Mouse (Mus musculus) left cerebral cortex, postnatal 14 days (tissue): ENCODE measurements around the gene Foxn3. TPM values are rescaled to one million over a fixed set of nuclear protein-coding genes. Genes with fewer than 3 reads are reported as not detected.

ENCODE experiments used
- DNase-seq, 2 experiments: peaks; one replicate each; pipeline ENCODE4 v3.0.0; 2021 to 2022; ENCODE audit warnings: low spot score in 2 of 2, mixed read lengths in 1 of 2
- intact Hi-C: fragments of 180-260 bp; cut with DNase I; formaldehyde crosslinking; loops from one replicate; pipeline ENCODE4 v1.15.1; 2025
- total RNA-seq, 2 experiments: library from RNA; stranded (reverse); gene quantifications; 2 replicates each; pipeline ENCODE4 v1.2.3; 2021

Foxn3 gene
- total RNA-seq, 2 experiments from 2014 or later = 47.2 to 51.6 TPM

DNA sequence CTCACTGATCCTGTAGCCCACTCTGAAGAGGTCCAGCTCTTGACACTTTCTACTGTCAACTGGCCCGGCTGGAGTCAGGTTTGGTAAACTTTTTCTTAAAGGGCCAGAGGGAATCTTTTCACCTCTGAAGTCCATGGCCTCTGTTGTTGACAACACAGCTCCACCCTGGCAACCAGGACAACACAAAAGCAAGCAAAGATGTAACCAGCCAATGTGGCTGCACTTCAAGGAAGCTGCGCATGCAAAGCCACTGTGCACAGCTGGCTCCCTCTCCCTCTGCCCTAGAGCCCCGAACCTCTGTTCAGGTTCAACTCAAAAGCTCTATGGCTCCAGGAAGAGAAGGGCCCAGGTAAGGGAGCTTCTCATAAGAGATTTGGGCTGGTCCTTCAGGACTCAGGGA is 216.4 kb downstream of the Foxn3 start:
- intact Hi-C loops = no loop called here
- no peak for DNase-seq

DNA sequence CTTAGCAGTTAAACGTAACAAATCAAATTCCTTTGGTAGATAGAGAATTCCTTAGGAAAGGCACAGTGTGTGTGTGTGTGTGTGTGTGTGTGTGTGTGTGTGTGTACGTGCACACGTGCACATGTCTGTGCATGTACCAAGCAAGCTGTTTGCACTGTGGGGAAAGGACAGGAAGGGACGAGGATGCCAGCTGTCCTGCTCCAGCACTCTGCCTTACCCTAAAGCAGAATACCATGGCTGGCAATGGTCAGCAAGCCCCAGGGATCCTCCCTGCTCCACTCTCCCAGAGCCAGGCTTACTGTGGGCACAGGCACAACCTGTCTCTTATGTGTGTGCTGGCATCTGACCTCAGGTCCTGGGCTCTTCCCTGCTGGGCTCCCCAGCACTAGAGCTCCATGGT is 218.1 kb downstream of the Foxn3 start:
- no peak for DNase-seq
- intact Hi-C loops = no loop called here

DNA sequence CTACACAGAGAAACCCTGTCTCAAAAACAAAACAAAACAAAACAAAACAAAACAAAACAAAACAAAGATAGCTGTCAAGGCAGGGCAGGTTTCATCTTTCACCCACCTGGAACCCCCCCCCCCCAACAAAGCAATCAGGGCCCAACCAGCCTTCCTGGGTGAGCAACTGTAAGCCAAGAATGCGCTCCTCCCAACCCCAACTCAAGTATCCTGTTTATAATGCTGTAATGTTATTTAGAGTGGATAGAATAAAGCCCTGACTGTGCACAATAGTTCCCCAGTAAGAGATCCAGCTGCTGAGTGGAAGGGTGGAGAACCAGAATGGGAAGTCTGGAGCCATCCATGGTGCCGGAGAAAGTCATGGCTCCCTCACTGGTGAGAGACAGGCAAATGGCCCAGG is 220.0 kb downstream of the Foxn3 start:
- intact Hi-C loops = no loop called here
- no peak for DNase-seq

DNA sequence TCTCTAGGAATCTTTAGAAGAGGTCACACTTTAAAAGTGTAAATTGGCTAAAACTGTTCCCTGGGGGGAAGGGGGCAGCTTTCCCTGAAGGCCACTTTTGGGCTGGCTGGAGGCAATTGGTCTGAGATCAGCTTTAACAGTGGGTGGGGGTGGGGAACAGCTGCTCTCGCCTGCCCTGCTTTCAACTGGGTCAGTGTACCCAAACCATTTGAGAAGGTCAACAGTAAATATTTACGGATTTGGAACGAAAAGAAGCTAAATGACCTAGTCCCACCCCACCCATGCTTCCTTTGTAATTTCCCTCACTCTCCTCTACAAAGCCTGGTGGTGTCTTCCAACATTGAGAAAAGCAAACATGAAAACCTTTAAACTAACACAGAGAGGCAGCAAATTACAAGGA is 221.2 kb downstream of the Foxn3 start:
- no peak for DNase-seq
- intact Hi-C loops = no loop called here

DNA sequence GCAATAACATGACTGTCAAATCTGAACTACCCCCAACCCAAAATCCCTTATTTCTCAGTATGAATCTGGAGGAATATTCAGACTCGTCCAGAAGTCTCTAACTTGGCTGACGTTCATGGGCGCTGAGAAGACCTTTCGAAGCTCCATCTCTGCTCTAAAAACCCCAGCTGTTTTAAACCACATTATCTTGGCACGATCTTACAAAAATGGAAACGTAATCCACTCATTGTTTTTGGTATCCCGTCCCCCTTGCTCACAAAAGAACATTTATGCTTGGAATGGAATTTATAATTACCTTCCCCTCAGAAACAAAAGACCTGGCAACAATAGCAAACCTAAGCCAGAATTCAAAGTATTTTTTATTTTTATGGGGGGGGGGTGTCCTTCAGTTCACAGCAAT is 221.6 kb downstream of the Foxn3 start:
- no peak for DNase-seq
- intact Hi-C loops = no loop called here

DNA sequence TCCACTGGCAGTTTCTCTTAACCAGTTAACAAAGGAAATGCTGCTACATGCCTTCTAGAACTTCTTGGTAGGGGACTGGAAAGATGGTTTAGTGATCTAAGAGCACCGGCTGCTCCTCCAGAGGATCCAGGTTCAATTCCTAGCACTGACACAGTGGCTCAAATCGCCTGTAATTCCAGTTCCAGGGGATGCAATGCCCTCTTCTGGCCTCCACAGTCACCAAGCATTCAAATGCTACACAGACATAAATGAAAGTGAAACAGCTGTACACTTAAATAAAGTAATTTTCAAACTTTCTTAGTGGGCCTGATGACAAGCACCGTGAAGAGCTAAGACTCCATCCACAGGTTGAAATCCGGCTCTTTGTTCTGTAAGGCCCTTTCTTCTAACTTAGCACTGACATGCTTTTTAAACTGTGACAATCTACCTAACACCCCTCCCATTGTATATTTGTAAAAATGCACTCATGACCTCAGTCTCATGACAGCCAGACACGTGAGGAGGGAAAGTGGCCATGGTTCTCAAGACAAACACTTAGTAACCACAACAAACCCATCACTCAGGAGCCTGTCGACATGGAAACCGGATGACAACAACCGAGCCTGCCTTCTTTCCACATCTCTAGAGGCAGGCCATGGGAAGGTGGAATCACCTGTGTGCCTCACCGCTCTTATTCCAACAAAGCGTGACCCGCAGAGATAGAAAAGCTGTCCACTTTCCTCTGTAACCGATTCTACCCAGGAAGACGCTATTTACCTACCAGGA is 222.8 kb downstream of the Foxn3 start:
- no peak for DNase-seq
- intact Hi-C loops = no loop called here

DNA sequence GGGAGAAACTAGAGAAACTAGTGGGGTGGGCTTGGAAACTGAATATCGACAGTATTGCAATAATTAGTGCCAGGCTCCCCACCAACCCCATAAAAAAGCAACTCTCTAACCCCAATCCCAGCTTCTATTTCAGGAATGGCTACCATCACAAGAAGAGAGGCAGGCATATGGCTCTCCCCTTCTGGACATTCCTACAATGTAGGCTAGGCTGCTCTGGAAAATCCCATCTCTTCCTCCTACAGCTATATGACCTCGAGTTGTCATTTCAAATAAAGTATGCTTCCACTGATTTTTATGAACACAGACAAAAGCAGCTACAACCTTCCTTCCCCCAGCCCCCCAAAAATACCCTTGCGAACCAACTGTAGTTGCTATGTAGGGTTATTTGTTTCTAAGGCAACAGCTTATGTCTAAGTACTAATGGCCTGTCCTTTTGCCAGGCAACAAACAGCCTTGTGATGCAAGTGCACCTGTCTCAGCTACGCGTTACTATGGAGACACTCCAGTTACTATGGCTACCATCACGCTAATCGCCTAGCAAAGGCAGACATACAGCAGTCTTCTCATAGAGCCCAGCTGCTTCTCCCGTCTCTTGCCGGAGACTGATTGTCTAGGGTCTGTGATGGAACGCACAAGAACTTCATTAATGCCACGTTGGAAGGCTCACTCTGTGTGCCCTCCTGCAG is 223.6 kb downstream of the Foxn3 start:
- DNase-seq = peak; percentile 86 to 97
- intact Hi-C loops = no loop called here

DNA sequence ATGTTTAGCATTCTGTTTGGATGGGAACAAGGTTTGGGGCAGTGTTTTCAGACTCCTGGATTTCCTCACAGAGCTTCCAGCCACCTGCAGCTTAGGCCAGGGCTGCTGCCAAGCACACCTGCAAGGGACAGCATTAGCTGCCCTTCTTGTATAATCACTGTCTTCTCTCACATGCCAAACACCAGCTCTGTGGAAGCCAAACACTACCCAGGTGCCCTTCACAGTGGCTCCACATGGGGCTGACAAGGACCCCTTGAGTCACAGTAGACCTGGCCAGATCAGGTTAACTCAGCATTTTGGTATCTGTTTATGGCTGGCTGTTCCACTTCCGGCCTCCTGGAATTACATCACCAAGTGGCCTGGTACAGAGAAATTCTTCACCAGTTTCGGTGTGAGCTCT is 224.6 kb downstream of the Foxn3 start:
- intact Hi-C loops = no loop called here

DNA sequence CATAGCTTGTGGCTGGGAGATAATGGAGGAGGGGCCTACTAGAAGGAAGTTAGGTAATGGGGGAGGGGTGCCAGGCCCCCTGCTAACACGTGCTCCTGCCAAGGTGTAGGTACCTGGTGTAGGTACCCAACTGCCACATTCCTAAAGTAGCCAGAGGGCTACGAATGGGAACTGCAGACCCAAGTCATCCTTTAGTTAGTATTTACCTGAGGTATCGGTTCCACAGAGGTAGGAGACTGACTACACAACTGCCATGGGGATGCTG is 226.3 kb downstream of the Foxn3 start:
- DNase-seq = no peak
- intact Hi-C loops = no loop called here

More for the DNA sequence above, 224.6 kb downstream of the Foxn3 start:
- no peak for DNase-seq

DNA sequence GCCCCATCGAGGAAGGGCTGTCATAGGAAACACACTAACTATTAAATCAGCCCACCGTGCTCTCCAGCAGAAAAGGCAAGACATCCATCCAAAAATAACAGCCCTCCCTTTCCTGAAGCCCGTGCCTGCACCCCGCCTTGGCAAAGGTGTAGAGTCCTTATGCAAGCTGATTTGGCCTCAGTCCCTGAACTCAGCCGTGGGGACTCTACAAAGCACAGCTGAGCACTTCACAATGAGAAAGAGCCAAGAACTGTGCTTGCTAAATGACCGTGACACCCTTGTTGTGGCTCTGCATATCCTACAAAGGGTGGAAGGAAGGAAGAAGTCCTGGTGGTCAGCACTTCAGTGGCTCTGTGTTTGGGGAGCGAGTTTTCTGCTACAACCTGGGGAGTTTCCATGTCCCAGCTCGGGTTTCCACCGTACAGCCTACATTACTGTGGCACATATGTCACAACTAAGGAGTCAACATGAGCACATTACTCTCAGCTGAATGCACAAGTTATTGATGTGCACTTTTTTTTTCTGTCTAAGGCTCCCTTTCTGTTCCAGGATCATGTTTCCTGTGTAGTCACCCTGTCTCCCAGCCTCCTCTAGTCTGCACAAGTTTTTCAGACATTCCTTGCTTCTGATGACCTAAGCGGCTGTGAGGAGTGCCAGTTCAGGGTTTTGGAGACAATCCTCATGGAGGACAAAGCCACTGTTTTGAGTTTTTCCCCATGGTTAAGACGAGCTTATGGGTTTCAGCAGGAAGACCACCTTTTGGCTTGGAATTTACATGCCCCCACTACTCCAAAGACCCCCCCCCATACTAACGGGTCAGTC is 226.8 kb downstream of the Foxn3 start:
- intact Hi-C loops = no loop called here
- DNase-seq = peak in 1 of 2 experiments; percentile 33

DNA sequence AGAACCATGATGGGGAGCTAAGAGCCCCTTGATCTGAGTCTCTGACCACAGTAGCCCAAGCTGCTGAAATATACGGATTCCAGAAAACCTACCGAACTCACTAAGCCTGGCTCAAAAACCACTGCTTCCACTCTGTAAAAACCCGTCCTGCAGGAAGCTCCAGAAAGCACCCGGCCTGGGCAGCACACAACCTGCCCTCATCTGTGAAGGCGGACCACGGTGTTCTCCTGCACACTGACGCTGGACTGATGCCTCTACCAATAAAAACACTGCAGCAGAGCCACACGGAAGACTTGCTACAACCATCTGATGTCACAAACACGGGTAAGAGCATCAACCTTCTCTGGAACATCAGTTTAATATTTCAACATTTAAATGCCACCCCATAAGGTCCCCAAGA is 227.8 kb downstream of the Foxn3 start:
- DNase-seq = no peak
- intact Hi-C loops = no loop called here

DNA sequence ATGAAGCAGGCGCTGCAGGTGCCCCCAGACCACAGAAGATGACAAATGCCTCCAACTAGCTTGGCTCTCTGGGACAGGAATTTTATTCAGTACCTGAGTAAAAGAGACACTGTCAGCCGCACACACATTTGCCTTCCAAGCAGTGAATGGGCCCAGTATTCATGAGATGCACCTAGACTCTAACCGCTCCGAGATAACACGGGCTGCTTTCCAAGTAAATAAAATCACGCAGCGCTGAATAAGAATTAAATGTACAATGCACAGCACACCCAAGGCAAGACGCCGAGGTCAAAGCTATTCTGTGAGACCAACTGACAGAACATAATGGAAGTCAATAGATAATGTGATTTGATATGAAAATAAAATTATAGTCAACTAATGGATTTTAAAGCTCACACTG is 229.4 kb downstream of the Foxn3 start:
- intact Hi-C loops = no loop called here
- no peak for DNase-seq

DNA sequence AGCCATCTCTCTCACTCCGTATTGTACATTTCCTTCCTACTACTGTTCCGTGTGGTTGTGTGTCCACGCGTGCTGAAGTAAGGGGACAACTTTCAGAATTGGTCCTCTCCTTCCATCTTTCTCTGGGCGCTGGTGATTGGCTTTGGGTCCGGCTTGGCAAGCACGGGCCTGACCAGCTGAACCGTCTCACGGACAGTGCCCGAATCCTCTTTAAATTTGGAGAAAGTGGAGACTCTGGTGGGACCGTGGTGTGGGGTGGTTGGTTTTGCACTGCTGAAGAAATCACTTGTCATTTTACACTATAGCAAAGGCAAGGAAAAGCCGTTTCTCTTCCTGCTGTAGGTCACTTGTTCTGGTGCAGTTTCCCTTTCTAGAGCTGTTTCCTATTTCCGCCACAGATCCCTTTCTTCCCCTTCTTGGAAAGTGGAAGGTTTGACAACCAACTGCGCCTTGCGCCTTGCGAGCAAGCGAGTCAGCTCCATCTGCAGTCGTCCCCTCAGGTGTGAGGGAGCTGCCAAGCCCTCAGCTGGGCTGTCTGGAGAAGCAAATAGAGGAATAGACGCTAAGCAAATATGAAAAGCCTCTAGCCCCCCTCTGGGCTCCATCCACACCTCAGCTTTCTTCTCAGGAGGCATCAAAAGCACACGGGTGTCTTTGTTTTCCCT is 229.9 kb downstream of the Foxn3 start:
- intact Hi-C loops = no loop called here
- DNase-seq = no peak

DNA sequence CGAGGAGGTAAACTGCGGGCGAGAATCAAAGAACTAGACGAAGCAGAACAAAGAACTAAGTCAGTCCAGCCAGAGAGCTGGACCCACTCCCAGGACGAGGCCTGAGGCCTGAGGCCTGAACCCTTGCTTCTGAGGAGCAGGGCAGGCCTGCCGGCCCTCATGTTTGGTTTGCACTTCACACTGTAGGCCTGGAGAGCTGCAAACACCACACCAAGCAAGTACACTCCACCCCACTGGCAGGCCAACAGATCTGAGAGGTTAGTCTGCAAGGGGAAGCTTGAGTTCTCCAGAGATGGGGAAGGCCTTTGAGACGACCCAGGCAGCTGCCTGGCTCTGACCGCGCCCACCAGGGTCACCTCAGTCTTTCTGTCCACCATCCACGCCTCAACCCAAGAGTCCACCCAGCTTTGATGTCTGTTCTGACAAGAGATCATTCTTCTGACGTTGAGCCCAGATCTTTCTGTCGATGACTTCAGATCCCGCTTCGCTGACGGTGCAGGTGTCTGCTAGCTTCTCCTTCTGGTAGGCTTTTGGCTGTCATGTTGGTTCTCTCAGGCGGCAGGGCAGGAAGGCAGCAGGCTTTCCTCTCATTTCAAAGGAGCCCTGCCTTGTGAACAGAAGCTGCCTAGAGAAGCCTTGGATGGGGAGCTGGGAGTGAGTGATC is 231.1 kb downstream of the Foxn3 start:
- intact Hi-C loops = no loop called here

DNA sequence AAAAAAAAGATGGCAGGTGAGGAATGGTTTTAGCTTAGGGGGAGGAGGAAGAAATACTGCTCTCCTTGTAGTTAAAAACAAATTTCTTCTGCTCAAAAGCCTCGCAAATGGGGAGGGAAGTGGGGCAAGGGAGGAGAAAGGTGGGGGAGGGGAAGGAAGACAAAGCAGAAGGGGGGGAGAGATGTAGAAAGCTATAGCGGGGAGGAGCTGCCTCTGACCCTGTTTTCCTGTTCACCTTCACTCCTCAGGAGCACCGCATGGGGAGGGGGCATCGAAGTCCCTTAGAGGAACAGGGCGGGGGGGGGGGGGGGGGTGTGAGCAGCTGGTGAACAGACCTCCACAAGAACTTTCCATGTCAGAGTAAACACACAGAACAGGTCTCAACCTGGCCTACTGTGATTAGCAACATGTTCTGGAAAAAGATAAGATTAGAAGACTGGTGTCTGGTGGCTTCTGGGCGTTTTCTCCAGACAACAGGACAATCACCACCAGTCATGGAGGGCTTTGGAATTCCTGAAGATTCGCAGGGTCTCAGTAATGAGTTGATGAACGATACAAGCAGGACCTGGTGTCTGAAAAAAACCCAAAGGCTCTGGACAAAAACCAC is 231.9 kb downstream of the Foxn3 start:
- no peak for DNase-seq
- intact Hi-C loops = no loop called here

More for the DNA sequence above, 231.1 kb downstream of the Foxn3 start:
- no peak for DNase-seq

DNA sequence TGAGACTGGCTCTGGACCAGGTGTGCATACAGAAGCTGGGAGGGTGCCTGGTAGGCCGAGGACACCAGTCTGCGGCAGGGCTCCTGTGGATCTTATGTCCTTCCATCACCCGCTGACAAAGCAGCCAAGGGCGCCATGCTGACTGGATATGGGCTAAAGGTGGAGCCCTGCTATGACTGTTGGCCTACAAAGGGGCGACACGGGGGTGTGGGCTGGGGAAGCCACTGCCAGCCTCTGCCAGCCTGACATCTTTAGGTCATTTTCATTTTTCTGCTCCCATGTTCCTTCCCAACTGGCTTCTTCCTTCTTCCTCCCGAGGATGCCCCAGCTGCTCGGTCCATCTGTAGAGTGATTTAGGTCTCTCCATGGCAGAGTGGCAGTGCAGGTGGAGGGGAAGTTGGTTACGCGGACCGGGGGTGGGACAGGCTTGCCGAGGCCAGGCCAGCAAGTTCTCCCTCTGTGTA is 232.5 kb downstream of the Foxn3 start:
- intact Hi-C loops = no loop called here
- no peak for DNase-seq

DNA sequence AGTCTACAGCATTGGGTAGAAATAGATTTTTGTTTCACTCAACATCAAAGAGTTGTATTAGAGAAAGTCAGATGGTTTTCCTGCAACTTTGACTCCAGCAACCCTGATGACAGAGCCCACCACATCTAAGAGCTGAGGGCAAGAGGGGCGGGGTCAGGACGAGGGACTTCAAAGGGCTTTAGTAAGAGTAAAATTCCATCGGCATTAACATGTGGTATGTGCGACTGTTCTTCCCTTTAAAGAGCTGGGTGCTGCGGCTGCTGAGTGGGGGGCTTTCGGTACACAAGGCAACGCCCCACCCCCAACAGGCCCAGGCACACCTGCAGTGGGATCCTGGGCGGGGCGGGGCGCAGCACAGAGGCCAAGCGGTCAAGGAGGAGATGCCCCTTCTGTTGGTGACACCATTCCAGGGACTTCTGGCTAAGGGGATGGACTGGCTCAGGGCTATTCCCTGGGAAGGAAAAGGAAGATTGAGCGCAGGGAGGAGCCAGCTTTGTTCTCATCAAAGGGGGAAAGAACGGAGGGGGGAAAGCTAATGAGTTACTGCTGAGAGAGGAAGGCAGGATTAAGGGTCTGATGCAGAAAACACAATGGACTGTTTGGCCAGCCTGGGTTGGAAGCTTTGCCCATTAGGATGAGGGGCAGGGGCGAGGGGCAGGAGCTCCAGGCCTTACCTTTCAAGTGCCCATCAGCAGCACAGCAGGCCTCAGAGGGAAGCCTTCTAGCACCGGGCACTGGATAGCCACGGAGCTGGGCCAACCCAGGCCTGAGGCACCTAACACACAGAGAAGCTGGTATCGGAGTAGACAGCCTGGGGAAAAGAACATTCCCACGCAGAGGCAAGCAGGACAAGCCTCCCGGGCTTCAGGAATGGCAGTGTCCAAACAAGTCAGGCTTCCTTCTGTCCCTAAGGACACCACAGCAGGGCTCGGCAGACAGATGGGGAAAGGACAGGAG is 233.8 kb downstream of the Foxn3 start:
- DNase-seq = no peak
- intact Hi-C loops = no loop called here

DNA sequence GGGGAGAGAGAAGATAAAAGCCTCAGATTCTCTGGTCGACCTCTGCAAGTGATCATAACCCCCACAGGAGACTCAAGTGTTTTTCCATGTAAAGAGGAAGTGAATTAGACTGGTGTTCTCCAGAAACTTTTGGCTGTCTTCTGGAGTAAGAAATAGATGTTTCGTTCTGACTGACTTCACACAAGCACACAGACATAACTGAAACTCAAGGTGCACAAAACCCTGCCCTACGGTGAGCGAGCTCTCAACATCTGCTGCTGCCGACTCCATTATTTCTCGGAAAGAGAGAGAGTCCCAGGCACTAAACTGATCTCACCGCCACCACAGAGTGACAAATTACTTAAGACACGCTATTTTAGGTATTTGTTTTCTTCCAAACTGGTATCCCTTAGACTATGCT is 237.2 kb downstream of the Foxn3 start:
- no peak for DNase-seq
- intact Hi-C loops = no loop called here
